Comparison of ENCODE assay signal across 12 mouse cellular contexts in the genomic region with DNA sequence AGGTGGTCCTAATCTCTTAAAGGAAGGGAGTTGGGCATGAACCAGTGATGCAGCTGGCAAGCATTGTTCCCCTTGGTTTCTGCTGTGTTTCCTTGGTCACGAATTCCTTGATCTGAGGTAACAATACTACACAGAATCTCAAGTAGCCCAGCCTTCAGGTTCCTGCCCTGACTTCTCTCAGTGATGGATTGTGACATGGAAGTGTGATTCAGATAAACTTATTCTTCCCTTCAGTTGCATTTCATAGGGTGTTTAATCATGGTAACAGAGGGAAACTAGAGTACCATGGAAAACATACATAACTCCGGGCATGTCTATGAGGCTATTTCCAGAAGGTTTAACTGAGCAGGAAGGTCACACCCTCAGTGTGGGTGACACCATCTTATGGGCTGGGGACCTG. TPM values are rescaled to one million over a fixed set of nuclear protein-coding genes. Genes with fewer than 3 reads are reported as not detected.
DNase-seq lines count a peak whose midpoint lies in the region; ATAC-seq and TF ChIP-seq lines count a peak whose summit lies in the region.
"Had no signal": no experiment of that assay in that cellular context is flagged by ENCODE, and none has a peak within 500 bp of the region (broad histone marks: within the 10 kb centered on the region; RNA-seq: fewer than 3 reads in every experiment).

Gene Rbm47, minus strand, starts transcription at position 101 of the 400 bp plus-strand sequence.

- no peak within 1 kb of the TSS for H3K9ac ChIP-seq in kidney, embryonic 15.5 days
- no peak within 1 kb of the TSS for H3K9ac ChIP-seq in intestine, embryonic 14.5 days (ENCODE audit: low read length)
- H3K9ac ChIP-seq in stomach, embryonic 16.5 days (ENCODE audit: low read length), result no peak within 1 kb of the TSS

- no peaks in the 10 kb centered on the region; the same call in 1 of the 2 replicates for H3K4me1 ChIP-seq in kidney, embryonic 15.5 days
- H3K4me1 ChIP-seq in thymus, adult 2 months (replicated peaks; ENCODE audit: control insufficient read depth, insufficient read depth, low read length), result no peaks in the 10 kb centered on the region
- H3K4me1 ChIP-seq in intestine, embryonic 14.5 days (replicated peaks; ENCODE audit: control insufficient read depth, insufficient read depth, low read length), result no peaks in the 10 kb centered on the region
- no peaks in the 10 kb centered on the region for H3K4me1 ChIP-seq in stomach, embryonic 16.5 days (ENCODE audit: control insufficient read depth, insufficient read depth, low read length)

- H3K9me3 ChIP-seq in kidney, embryonic 15.5 days (replicated peaks), result no peaks in the 10 kb centered on the region
- no peaks in the 10 kb centered on the region for H3K9me3 ChIP-seq in intestine, embryonic 14.5 days (ENCODE audit: control insufficient read depth, low read length)
- H3K9me3 ChIP-seq in stomach, embryonic 16.5 days (replicated peaks; ENCODE audit: control insufficient read depth, low read length), result no peaks in the 10 kb centered on the region

- no peak for TF ChIP-seq CTCF in thymus, adult 2 months (IDR thresholded peaks at IDR 0.05; ENCODE audit: borderline replicate concordance, control insufficient read depth, extremely low read depth, insufficient read depth, low read length, poor library complexity)

- no peaks in the 10 kb centered on the region for H3K36me3 ChIP-seq in kidney, embryonic 15.5 days
- H3K36me3 ChIP-seq in thymus, adult 2 months (ENCODE audit: control insufficient read depth, insufficient read depth, low read length), result no peaks in the 10 kb centered on the region
- H3K36me3 ChIP-seq in intestine, embryonic 14.5 days (ENCODE audit: control insufficient read depth, insufficient read depth, low read length), result no peaks in the 10 kb centered on the region
- H3K36me3 ChIP-seq in stomach, embryonic 16.5 days (ENCODE audit: control insufficient read depth, insufficient read depth, low read length), result no peaks in the 10 kb centered on the region

- H3K27ac ChIP-seq in kidney, embryonic 15.5 days, result no peak within 1 kb of the TSS
- no peak within 1 kb of the TSS for H3K27ac ChIP-seq in thymus, adult 2 months (ENCODE audit: control insufficient read depth, insufficient read depth, low read length)
- H3K27ac ChIP-seq in intestine, embryonic 14.5 days (ENCODE audit: low read depth), result no peak within 1 kb of the TSS
- H3K27ac ChIP-seq in stomach, embryonic 16.5 days (ENCODE audit: low read length), result no peak within 1 kb of the TSS

- H3K27me3 ChIP-seq in kidney, embryonic 15.5 days, result no peaks in the 10 kb centered on the region
- no peaks in the 10 kb centered on the region for H3K27me3 ChIP-seq in thymus, adult 2 months (ENCODE audit: control insufficient read depth, insufficient read depth, low read length)
- no peaks in the 10 kb centered on the region for H3K27me3 ChIP-seq in intestine, embryonic 14.5 days (replicated peaks; ENCODE audit: control insufficient read depth, insufficient read depth, low read length)
- no peaks in the 10 kb centered on the region for H3K27me3 ChIP-seq in stomach, embryonic 16.5 days (ENCODE audit: control insufficient read depth, insufficient read depth, low read length)

- H3K4me2 ChIP-seq in kidney, embryonic 15.5 days, result no peak within 1 kb of the TSS
- no peak within 1 kb of the TSS for H3K4me2 ChIP-seq in intestine, embryonic 14.5 days (ENCODE audit: low read length)
- no peak within 1 kb of the TSS for H3K4me2 ChIP-seq in stomach, embryonic 16.5 days (ENCODE audit: low read depth, low read length)

- WGBS in kidney, embryonic 15.5 days, result 83% methylated on average over 2 of the region's 2 CpGs
- 89% methylated on average over 2 of the region's 2 CpGs for WGBS in thymus, adult 2 months
- WGBS in intestine, embryonic 14.5 days, result 90% methylated on average over 2 of the region's 2 CpGs
- 88% methylated on average over 2 of the region's 2 CpGs for whole genome bisulfite sequencing in stomach, embryonic 16.5 days

- H3K4me3 ChIP-seq in kidney, embryonic 15.5 days (replicated peaks), result no peak within 1 kb of the TSS
- H3K4me3 ChIP-seq in thymus, adult 2 months (ENCODE audit: control insufficient read depth, insufficient read depth, low read length), result no peak within 1 kb of the TSS
- H3K4me3 ChIP-seq in intestine, embryonic 14.5 days (ENCODE audit: low read depth, low read length), result no peak within 1 kb of the TSS
- H3K4me3 ChIP-seq in stomach, embryonic 16.5 days (replicated peaks; ENCODE audit: low read length), result no peak within 1 kb of the TSS

- TF ChIP-seq POLR2A in thymus, adult 2 months (IDR thresholded peaks at IDR 0.05; ENCODE audit: control insufficient read depth, extremely low read depth, insufficient read depth, low read length, poor library complexity), result no peak

- DNase-seq in kidney, adult 11 months, result no peak
- no peak for DNase-seq in thymus, adult 2 months
- no peak for DNase-seq in thymus, postnatal 25 days
- DNase-seq in intestine, embryonic 14.5 days (ENCODE audit: low spot score), result no peak
- DNase-seq in right cerebral cortex, postnatal 25 days, result no peak
- DNase-seq in cerebellum, postnatal 4 days (ENCODE audit: low spot score in 2 of 2), result no peak
- DNase-seq: cerebellum, postnatal 14 days; retina, postnatal 1 day; thymus, postnatal 4 days had no signal

- ATAC-seq in kidney, embryonic 15.5 days (replicated peaks; ENCODE audit: low FRiP score), result no peak
- no peak for ATAC-seq in intestine, embryonic 14.5 days (replicated peaks; ENCODE audit: low FRiP score, low TSS enrichment, low read depth)
- ATAC-seq in stomach, embryonic 16.5 days (ENCODE audit: insufficient read depth, low FRiP score), result no peak
- ATAC-seq: inflammation-experienced regulatory T-cells, adult 6 months had no signal

RNA-seq across cellular contexts. Expression of gene Rbm47, which starts in this region (rescaled TPM):
- polyA plus RNA-seq in kidney, embryonic 15.5 days (2015; fragmentation: Nextera tagmentation; extraction: Ambion mirVana), result 60.6 and 64.7 TPM in 2 replicates
- 12.6 and 12.7 TPM in 2 replicates for polyA plus RNA-seq in thymus, adult 2 months (2012; rRNA removed)
- polyA plus RNA-seq in intestine, embryonic 14.5 days (2014; fragmentation: Nextera tagmentation; extraction: Ambion mirVana), result 65.1 and 79.2 TPM in 2 replicates
- 79.1 and 84.6 TPM in 2 replicates for polyA plus RNA-seq in stomach, embryonic 16.5 days (2015; fragmentation: Nextera tagmentation; extraction: Ambion mirVana)
